In genomic region chr9:103067651-103068050, GRCm38 (mm10) we compare ENCODE assay signal across 18 mouse cellular contexts. TPM values are rescaled to one million over a fixed set of nuclear protein-coding genes. Genes with fewer than 3 reads are reported as not detected.
DNase-seq lines count a peak whose midpoint lies in the region; ATAC-seq lines count a peak whose summit lies in the region.
"Had no signal": no experiment of that assay in that cellular context is flagged by ENCODE, and none has a peak within 500 bp of the region (broad histone marks: within the 10 kb centered on the region; RNA-seq: fewer than 3 reads in every experiment).

No protein-coding gene starts in this region.

- no peaks in the 10 kb centered on the region for H3K27me3 ChIP-seq in hindbrain, embryonic 16.5 days (replicated peaks; ENCODE audit: control insufficient read depth, insufficient read depth, low read length)
- H3K27me3 ChIP-seq in hindbrain, embryonic 11.5 days (ENCODE audit: control insufficient read depth, insufficient read depth, low read length) = no peaks in the 10 kb centered on the region
- H3K27me3 ChIP-seq: embryonic facial prominence, embryonic 12.5 days; liver, embryonic 12.5 days had no signal

- no peak overlapping the region for H3K4me3 ChIP-seq in hindbrain, embryonic 16.5 days (ENCODE audit: low read length)
- H3K4me3 ChIP-seq in hindbrain, embryonic 11.5 days (ENCODE audit: low read depth, low read length) = no peak overlapping the region
- H3K4me3 ChIP-seq: embryonic facial prominence, embryonic 12.5 days; gastrocnemius, adult 2 months; liver, embryonic 12.5 days had no signal

- WGBS in hindbrain, embryonic 16.5 days = 74% methylated on average over 11 of the region's 11 CpGs
- WGBS in hindbrain, embryonic 11.5 days = 91% methylated on average over 11 of the region's 11 CpGs

- DNase-seq in hindbrain, embryonic 11.5 days (ENCODE audit: low spot score) = no peak
- peak; percentile 66 to 67 for DNase-seq in cerebellum, adult 18-20 months
- peak; percentile 58 to 60 for DNase-seq in cerebellum, postnatal 36 days
- no peak for DNase-seq in ovary, postnatal 10 days (ENCODE audit: low spot score)
- DNase-seq in urinary bladder, postnatal 10 days (ENCODE audit: low spot score) = no peak
- DNase-seq: gastrocnemius, adult 2 months; heart, adult 18-20 months; kidney, adult 18-20 months; kidney, postnatal 25 days; layer of hippocampus, postnatal 36 days; lung, embryonic 14.5 days; right cerebral cortex, postnatal 25 days had no signal

- no peaks in the 10 kb centered on the region for H3K36me3 ChIP-seq in hindbrain, embryonic 16.5 days (ENCODE audit: control insufficient read depth, insufficient read depth, low read length)
- no peaks in the 10 kb centered on the region for H3K36me3 ChIP-seq in hindbrain, embryonic 11.5 days (ENCODE audit: control insufficient read depth, insufficient read depth, low read length)
- H3K36me3 ChIP-seq: embryonic facial prominence, embryonic 12.5 days; liver, embryonic 12.5 days had no signal

- peaks cover 7% of the 10 kb centered on the region for H3K4me1 ChIP-seq in hindbrain, embryonic 16.5 days (ENCODE audit: control insufficient read depth, insufficient read depth, low read depth, low read length)
- H3K4me1 ChIP-seq in hindbrain, embryonic 11.5 days (replicated peaks; ENCODE audit: control insufficient read depth, insufficient read depth, low read length) = no peaks in the 10 kb centered on the region
- H3K4me1 ChIP-seq: liver, embryonic 12.5 days had no signal

- no peak overlapping the region for H3K9ac ChIP-seq in hindbrain, embryonic 16.5 days (ENCODE audit: low read depth, low read length)
- H3K9ac ChIP-seq in hindbrain, embryonic 11.5 days (ENCODE audit: low read depth, low read length) = no peak overlapping the region
- H3K9ac ChIP-seq: embryonic facial prominence, embryonic 12.5 days; liver, embryonic 12.5 days; lung, embryonic 14.5 days had no signal

- no peaks in the 10 kb centered on the region for H3K9me3 ChIP-seq in hindbrain, embryonic 16.5 days (ENCODE audit: control insufficient read depth, low read length)
- H3K9me3 ChIP-seq in hindbrain, embryonic 11.5 days (ENCODE audit: control insufficient read depth, low read length) = no peaks in the 10 kb centered on the region
- H3K9me3 ChIP-seq: embryonic facial prominence, embryonic 12.5 days; liver, embryonic 12.5 days had no signal

- peak; percentile 71 for ATAC-seq in hindbrain, embryonic 16.5 days
- no peak for ATAC-seq in hindbrain, embryonic 11.5 days (ENCODE audit: low FRiP score)
- ATAC-seq in cerebellum, adult (ENCODE audit: insufficient number of reproducible peaks, low FRiP score, low TSS enrichment) = peak; percentile 66
- ATAC-seq: liver, embryonic 12.5 days had no signal

- no peak overlapping the region for H3K27ac ChIP-seq in hindbrain, embryonic 16.5 days (ENCODE audit: low read depth, low read length)
- H3K27ac ChIP-seq in hindbrain, embryonic 11.5 days (ENCODE audit: low read depth, low read length) = no peak overlapping the region
- H3K27ac ChIP-seq: embryonic facial prominence, embryonic 12.5 days; gastrocnemius, adult 2 months; liver, embryonic 12.5 days; macrophage had no signal

- H3K4me2 ChIP-seq in hindbrain, embryonic 16.5 days (ENCODE audit: low read length) = no peak overlapping the region
- no peak overlapping the region for H3K4me2 ChIP-seq in hindbrain, embryonic 11.5 days (replicated peaks; ENCODE audit: low read depth, low read length)
- H3K4me2 ChIP-seq: embryonic facial prominence, embryonic 12.5 days; liver, embryonic 12.5 days; lung, embryonic 14.5 days; midbrain, embryonic 11.5 days had no signal

RNA-seq across cellular contexts. Expression of gene Rab6b, which starts 43.9 kb away (rescaled TPM):
- 137 and 140 TPM in 2 replicates for polyA plus RNA-seq in hindbrain, embryonic 16.5 days (2015; fragmentation: Nextera tagmentation; extraction: Ambion mirVana)
- 24.1 and 24.2 TPM in 2 replicates for polyA plus RNA-seq in hindbrain, embryonic 11.5 days (2014; fragmentation: Nextera tagmentation; extraction: Ambion mirVana)

Comparison
In these comparisons a context has a peak if more than half of its experiments do, and no peak if none do; other contexts are left out.
1. DNase-seq: peak in cerebellum, adult 18-20 months (2 of 2) and cerebellum, postnatal 36 days (2 of 2); none in hindbrain, embryonic 11.5 days (single experiment), ovary, postnatal 10 days (single experiment) and urinary bladder, postnatal 10 days (single experiment).